Mouse (Mus musculus) heart, embryonic 16.5 days (tissue): ENCODE measurements around the gene Fam81a. TPM values are rescaled to one million over a fixed set of nuclear protein-coding genes. Genes with fewer than 3 reads are reported as not detected.

Source experiments
- ATAC-seq: fragments of 200-750 bp; cut with Nextera tagmentation; replicated peaks from 2 replicates; pipeline ENCODE4 v1.8.0; 2017; ENCODE audit warnings: moderate number of reproducible peaks; ENCODE audit not compliant: insufficient read depth, low FRiP score; ENCODE audit errors: extremely low read depth
- H3K27ac ChIP-seq: fragments of 300-500 bp; sonication (generic); 2 replicates; pipeline ENCODE4 v1.5.1; 2014; ENCODE audit warnings: mild to moderate bottlenecking, low read length, control low read depth, moderate library complexity
- H3K27me3 ChIP-seq: fragments of 300-500 bp; sonication (generic); 2 replicates; pipeline ENCODE4 v1.6.1; 2014; ENCODE audit warnings: low read length, mixed read lengths; ENCODE audit not compliant: control insufficient read depth, insufficient read depth
- H3K36me3 ChIP-seq: fragments of 300-500 bp; sonication (generic); 2 replicates; pipeline ENCODE4 v1.6.1; 2014; ENCODE audit not compliant: control insufficient read depth, insufficient read depth
- H3K4me1 ChIP-seq: fragments of 300-500 bp; sonication (generic); 2 replicates; pipeline ENCODE4 v1.6.1; 2014; ENCODE audit warnings: low read length, mixed read lengths; ENCODE audit not compliant: control insufficient read depth, insufficient read depth
- H3K4me2 ChIP-seq: fragments of 300-500 bp; sonication (generic); 2 replicates; pipeline ENCODE4 v1.6.1; 2014; ENCODE audit warnings: low read depth, mild to moderate bottlenecking, control low read depth, low read length
- H3K4me3 ChIP-seq: fragments of 300-500 bp; sonication (generic); 2 replicates; pipeline ENCODE4 v1.5.1; 2014; ENCODE audit warnings: mild to moderate bottlenecking, control low read depth, low read length
- H3K9ac ChIP-seq: fragments of 300-500 bp; sonication (generic); 2 replicates; pipeline ENCODE4 v1.6.1; 2014; ENCODE audit warnings: low read length, control low read depth
- H3K9me3 ChIP-seq: fragments of 300-500 bp; sonication (generic); replicated peaks from 2 replicates; pipeline ENCODE4 v1.6.1; 2016; ENCODE audit warnings: low read length; ENCODE audit not compliant: control insufficient read depth
- WGBS: fragments of 180-500 bp; shearing (Covaris S2); extraction: QIAGEN DNeasy Blood & Tissue Kit; methylation state at CpG from one replicate; pipeline ENCODE4 v1.1.7; 2014; 5-methylcytosine and 5-hydroxymethylcytosine counted together
- polyA plus RNA-seq: library from polyadenylated mRNA; unstranded; fragments of >200 nt; fragmentation: Nextera tagmentation; extraction: Ambion mirVana; gene quantifications from 2 replicates; pipeline ENCODE4 v1.2.1, GENCODE M21; 2015

The Fam81a gene
- polyA plus RNA-seq, 1 experiment from 2014 or later: 43.9 TPM

GRCm38 (mm10) chr9:70134716-70135115 is 7.6 kb downstream of the Fam81a start:
- H3K36me3 ChIP-seq: no peaks in the 10 kb centered on the region
- H3K4me2 ChIP-seq: no peak overlapping the region
- H3K27me3 ChIP-seq: no peaks in the 10 kb centered on the region
- ATAC-seq: no peak
- H3K9me3 ChIP-seq: no peaks in the 10 kb centered on the region
- H3K27ac ChIP-seq: no peak overlapping the region
- H3K4me3 ChIP-seq: no peak overlapping the region
- peaks cover 4% of the 10 kb centered on the region; the same call in 1 of the 2 replicates for H3K4me1 ChIP-seq
- H3K9ac ChIP-seq: no peak overlapping the region
- 52% methylated on average over 5 of the region's 5 CpGs for WGBS

DNA sequence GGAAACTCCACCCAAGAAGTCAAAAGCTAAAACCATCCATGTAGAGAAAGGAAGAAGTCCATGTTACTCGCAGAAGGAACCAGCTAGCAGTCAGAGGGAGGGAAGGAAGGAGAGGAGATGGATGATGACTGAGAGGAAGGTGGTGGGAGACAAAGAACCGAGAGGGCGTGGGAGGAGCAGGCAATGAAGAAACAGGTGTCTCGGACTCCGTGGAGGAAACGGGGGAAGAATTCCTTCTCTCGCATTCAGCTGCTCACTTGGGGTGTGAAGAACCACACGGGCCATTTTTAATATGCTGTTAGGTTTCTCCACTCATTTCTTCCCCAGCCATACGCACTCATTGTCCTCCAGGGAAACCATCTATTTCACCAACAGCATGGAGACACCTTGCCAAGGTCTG is 8.1 kb downstream of the Fam81a start:
- Histone ChIP-seq H3K27me3 (no peaks in the 10 kb centered on the region), H3K4me2 (no peak overlapping the region), H3K9me3 (no peaks in the 10 kb centered on the region), H3K4me3 (no peak overlapping the region), H3K27ac (no peak overlapping the region), H3K4me1 (0 out of 2 replicates have a peak, but pooled peaks cover 2% of the 10 kb centered on the region), H3K9ac (no peak overlapping the region), H3K36me3 (no peaks in the 10 kb centered on the region)
- ATAC-seq: no peak
- 80% methylated on average over 9 of the region's 9 CpGs for WGBS

GRCm38 (mm10) chr9:70130786-70131185 is 11.6 kb downstream of the Fam81a start:
- H3K36me3 ChIP-seq: peaks cover 2% of the 10 kb centered on the region; the same call in 1 of the 2 replicates
- no peaks in the 10 kb centered on the region for H3K27me3 ChIP-seq
- no peak for ATAC-seq
- no peak overlapping the region for H3K9ac ChIP-seq
- no peak overlapping the region for H3K27ac ChIP-seq
- no peak overlapping the region for H3K4me2 ChIP-seq
- no peak overlapping the region for H3K4me3 ChIP-seq
- H3K4me1 ChIP-seq: no peaks in the 10 kb centered on the region
- 90% methylated on average over 5 of the region's 5 CpGs for WGBS
- no peaks in the 10 kb centered on the region for H3K9me3 ChIP-seq

DNA sequence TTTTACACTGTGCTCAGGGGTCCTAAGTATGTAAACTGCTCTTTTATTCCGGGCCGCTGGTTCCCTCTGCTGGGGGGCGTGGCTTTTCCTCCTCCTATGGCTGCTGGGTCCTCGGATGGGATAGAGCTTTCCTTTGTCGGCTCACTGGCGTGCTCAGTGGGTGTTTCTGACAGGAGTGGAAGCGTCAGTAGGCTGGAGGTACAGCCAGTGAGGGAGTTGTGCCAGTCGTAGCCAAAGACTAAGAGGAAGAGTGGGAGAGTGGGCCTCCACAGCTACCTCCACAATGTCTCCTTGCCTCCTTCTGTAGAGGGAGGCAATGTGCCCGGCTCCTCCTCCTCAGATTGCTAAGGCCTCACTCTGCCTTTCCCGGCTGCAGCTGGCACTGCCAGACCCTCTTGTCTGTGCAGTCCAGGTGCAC is 30.5 kb downstream of the Fam81a start:
- 6% methylated on average over 10 of the region's 10 CpGs for WGBS
- H3K36me3 ChIP-seq: no peaks in the 10 kb centered on the region
- no peak overlapping the region for H3K27ac ChIP-seq
- no peaks in the 10 kb centered on the region for H3K9me3 ChIP-seq
- 0 out of 2 replicates have a peak, but pooled peaks have one; percentile 28 for ATAC-seq
- 0 out of 2 replicates have a peak, but pooled peaks cover 4% of the 10 kb centered on the region for H3K4me1 ChIP-seq
- H3K4me2 ChIP-seq: peak overlapping the region; percentile 56
- peak overlapping the region; percentile 13; the same call in 1 of the 2 replicates for H3K9ac ChIP-seq
- 0 out of 2 replicates have a peak overlapping the region, but pooled peaks have one; percentile 21 for H3K4me3 ChIP-seq
- no peaks in the 10 kb centered on the region for H3K27me3 ChIP-seq

DNA sequence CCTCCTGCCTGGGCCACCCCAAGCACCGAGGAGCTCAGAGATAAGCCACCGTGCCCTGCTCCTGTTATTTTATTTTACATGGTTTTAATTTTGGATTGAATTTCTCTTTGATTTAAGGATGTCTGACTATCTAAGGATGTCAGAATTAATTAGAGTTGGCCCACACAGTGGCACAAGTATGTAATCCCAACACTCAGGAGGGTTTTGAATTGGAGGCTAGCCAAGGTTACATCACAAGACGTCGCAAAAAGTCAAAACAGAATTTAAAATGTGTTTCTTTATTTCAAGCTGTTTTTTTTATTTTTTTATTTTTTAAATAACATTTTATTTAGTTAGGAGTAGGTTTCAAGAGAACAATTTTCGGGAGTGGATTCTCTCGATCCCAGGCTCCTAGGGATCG is 31.5 kb downstream of the Fam81a start:
- Histone ChIP-seq H3K27ac (no peak overlapping the region), H3K27me3 (no peaks in the 10 kb centered on the region), H3K4me2 (no peak overlapping the region), H3K4me1 (0 out of 2 replicates have a peak, but pooled peaks cover 7% of the 10 kb centered on the region), H3K4me3 (no peak overlapping the region), H3K9me3 (no peaks in the 10 kb centered on the region), H3K9ac (no peak overlapping the region), H3K36me3 (no peaks in the 10 kb centered on the region)
- no peak for ATAC-seq
- 63% methylated on average over 7 of the region's 7 CpGs for WGBS

DNA sequence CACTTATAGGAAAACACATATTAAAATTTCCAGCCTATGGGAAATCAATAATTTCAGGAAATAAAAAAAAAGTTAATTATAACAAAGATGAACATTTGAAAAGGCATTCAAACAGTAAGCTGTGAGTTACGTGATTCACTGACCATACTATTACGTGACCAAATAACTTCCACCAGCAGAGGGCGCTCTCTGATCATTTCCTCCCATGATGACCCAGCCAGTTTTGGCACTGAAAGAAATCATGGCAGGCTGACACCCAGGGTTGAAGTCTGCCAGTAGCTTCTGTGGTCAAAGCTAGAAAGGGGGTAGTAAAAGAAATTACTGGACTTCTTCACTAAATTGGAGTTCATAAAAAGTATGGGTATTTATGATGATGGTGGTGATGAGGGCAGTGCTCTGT is 33.1 kb downstream of the Fam81a start:
- no peak overlapping the region for H3K9ac ChIP-seq
- no peaks in the 10 kb centered on the region for H3K27me3 ChIP-seq
- H3K36me3 ChIP-seq: no peaks in the 10 kb centered on the region
- H3K4me3 ChIP-seq: no peak overlapping the region
- no peak overlapping the region for H3K4me2 ChIP-seq
- ATAC-seq: no peak; the same call in 1 of the 2 replicates
- no peaks in the 10 kb centered on the region for H3K9me3 ChIP-seq
- 0 out of 2 replicates have a peak, but pooled peaks cover 7% of the 10 kb centered on the region for H3K4me1 ChIP-seq
- WGBS: 10% methylated on average over 3 of the region's 3 CpGs
- H3K27ac ChIP-seq: no peak overlapping the region

DNA sequence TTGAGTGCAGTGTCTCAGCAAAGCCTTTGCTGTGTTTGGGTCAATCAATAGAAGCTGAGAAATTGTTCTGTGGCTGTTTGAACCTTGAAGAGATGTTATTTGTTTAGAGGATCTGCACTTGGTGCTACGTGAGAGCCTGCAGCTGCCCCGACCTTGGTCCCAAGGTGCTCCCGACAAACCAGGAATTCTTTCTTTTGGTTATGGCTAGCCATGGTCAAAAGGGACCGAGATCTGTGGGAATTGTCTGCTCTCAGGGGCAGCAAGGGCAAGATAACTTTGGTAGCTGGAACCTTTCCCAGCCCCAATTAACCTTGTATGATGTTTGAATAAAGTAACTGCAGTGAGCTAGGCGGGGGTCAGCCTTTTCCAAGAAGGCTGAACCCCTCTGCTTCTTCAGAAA is 34.2 kb downstream of the Fam81a start:
- Histone ChIP-seq H3K9me3 (no peaks in the 10 kb centered on the region), H3K4me3 (no peak overlapping the region), H3K27me3 (no peaks in the 10 kb centered on the region), H3K9ac (no peak overlapping the region), H3K4me2 (no peak overlapping the region), H3K4me1 (0 out of 2 replicates have a peak, but pooled peaks cover 7% of the 10 kb centered on the region), H3K36me3 (no peaks in the 10 kb centered on the region), H3K27ac (no peak overlapping the region)
- no peak for ATAC-seq
- WGBS: 55% methylated on average over 5 of the region's 5 CpGs

DNA sequence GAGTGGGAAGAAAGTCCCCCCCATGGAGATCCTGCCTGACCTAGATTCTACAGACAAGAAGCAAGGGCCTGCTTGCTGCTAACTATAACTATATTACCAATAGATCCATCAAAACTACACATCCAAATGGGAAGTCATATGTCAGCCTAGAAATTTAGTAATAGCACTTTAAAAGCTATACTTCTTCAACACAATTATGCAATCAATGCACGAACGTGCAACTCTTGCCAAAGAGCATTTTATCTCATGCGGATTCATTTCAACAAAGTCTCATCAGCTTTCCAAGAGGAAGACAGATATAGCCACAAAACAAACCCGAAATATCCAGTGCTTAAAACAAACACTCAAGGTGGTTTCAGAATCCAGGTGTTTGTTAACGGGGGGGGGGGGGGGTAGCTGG is 36.8 kb downstream of the Fam81a start:
- ATAC-seq: no peak
- Histone ChIP-seq H3K9ac (no peak overlapping the region), H3K27me3 (no peaks in the 10 kb centered on the region), H3K9me3 (no peaks in the 10 kb centered on the region), H3K4me3 (no peak overlapping the region), H3K27ac (no peak overlapping the region), H3K4me1 (0 out of 2 replicates have a peak, but pooled peaks cover 5% of the 10 kb centered on the region), H3K36me3 (no peaks in the 10 kb centered on the region), H3K4me2 (no peak overlapping the region)
- 46% methylated on average over 5 of the region's 5 CpGs for WGBS

- Histone ChIP-seq H3K4me2 (no peak overlapping the region), H3K27me3 (no peaks in the 10 kb centered on the region), H3K9ac (no peak overlapping the region), H3K4me1 (0 out of 2 replicates have a peak, but pooled peaks cover 5% of the 10 kb centered on the region), H3K27ac (no peak overlapping the region), H3K9me3 (no peaks in the 10 kb centered on the region), H3K36me3 (peaks cover 8% of the 10 kb centered on the region), H3K4me3 (no peak overlapping the region)
- no peak for ATAC-seq
- WGBS: 47% methylated on average over 8 of the region's 8 CpGs
Observed at GRCm38 (mm10) chr9:70103106-70103505, 39.3 kb downstream of the Fam81a start.
